Comparison of ENCODE assay signal across 16 mouse cellular contexts in genomic region chr7:130726185-130726584, GRCm38 (mm10). TPM values are rescaled to one million over a fixed set of nuclear protein-coding genes. Genes with fewer than 3 reads are reported as not detected.
A peak's percentile ranks its signal among the peaks of the same experiment; 100 is the strongest.
DNase-seq lines count a peak whose midpoint lies in the region; ATAC-seq and TF ChIP-seq lines count a peak whose summit lies in the region.
"Had no signal": no experiment of that assay in that cellular context is flagged by ENCODE, and none has a peak within 500 bp of the region (broad histone marks: within the 10 kb centered on the region; RNA-seq: fewer than 3 reads in every experiment).

No protein-coding gene starts in this region.

- no peak for DNase-seq in heart, adult 18-20 months
- no peak for DNase-seq in midbrain, embryonic 10.5 days (ENCODE audit: low spot score)
- DNase-seq in forebrain, postnatal 0 days = peak; percentile 49
- peak; percentile 52 to 56 for DNase-seq in layer of hippocampus, postnatal 36 days
- no peak for DNase-seq in cerebellum, postnatal 4 days (ENCODE audit: low spot score in 2 of 2)
- DNase-seq in spleen, postnatal 14 days (ENCODE audit: low spot score in 2 of 2) = no peak
- DNase-seq: cerebellum, adult 8-10 months; gastrocnemius, postnatal 14 days; kidney, adult 8-10 months; right cerebral cortex, postnatal 14 days had no signal

- H3K27ac ChIP-seq in heart, embryonic 14.5 days (replicated peaks in 1 of 2; ENCODE audit: control insufficient read depth in 1 of 2, insufficient read depth in 1 of 2, low read depth in 2 of 2, low read length in 2 of 2) = peak overlapping the region; percentile 45 to 53; a peak in 3 of 4 replicates
- 0 out of 2 replicates have a peak overlapping the region, but pooled peaks have one; percentile 6 for H3K27ac ChIP-seq in midbrain, embryonic 10.5 days (replicated peaks)
- H3K27ac ChIP-seq in midbrain, embryonic 15.5 days = no peak overlapping the region
- no peak overlapping the region for H3K27ac ChIP-seq in forebrain, postnatal 0 days (ENCODE audit: low read depth, low read length)
- H3K27ac ChIP-seq: liver, embryonic 12.5 days; midbrain, embryonic 13.5 days had no signal

- H3K27me3 ChIP-seq in heart, embryonic 14.5 days (ENCODE audit: control insufficient read depth, insufficient read depth, low read length) = no peaks in the 10 kb centered on the region
- no peaks in the 10 kb centered on the region for H3K27me3 ChIP-seq in midbrain, embryonic 10.5 days (ENCODE audit: low read depth, poor library complexity, severe bottlenecking)
- no peaks in the 10 kb centered on the region for H3K27me3 ChIP-seq in midbrain, embryonic 15.5 days (replicated peaks)
- H3K27me3 ChIP-seq in forebrain, postnatal 0 days (ENCODE audit: insufficient read depth, low read length) = no peaks in the 10 kb centered on the region
- H3K27me3 ChIP-seq: liver, embryonic 12.5 days; midbrain, embryonic 13.5 days had no signal

- 36% methylated on average over 3 of the region's 3 CpGs for WGBS in heart, embryonic 14.5 days
- WGBS in midbrain, embryonic 10.5 days = 83% methylated on average over 3 of the region's 3 CpGs
- WGBS in midbrain, embryonic 15.5 days = 82% methylated on average over 3 of the region's 3 CpGs
- 55% methylated on average over 3 of the region's 3 CpGs for WGBS in forebrain, postnatal 0 days

- no peak overlapping the region for H3K9ac ChIP-seq in heart, embryonic 14.5 days (ENCODE audit: low read length)
- no peak overlapping the region for H3K9ac ChIP-seq in midbrain, embryonic 15.5 days
- no peak overlapping the region for H3K9ac ChIP-seq in forebrain, postnatal 0 days
- H3K9ac ChIP-seq: liver, embryonic 12.5 days; midbrain, embryonic 13.5 days had no signal

- no peaks in the 10 kb centered on the region for H3K9me3 ChIP-seq in heart, embryonic 14.5 days (ENCODE audit: control insufficient read depth, low read length)
- H3K9me3 ChIP-seq in midbrain, embryonic 10.5 days (replicated peaks) = no peaks in the 10 kb centered on the region
- H3K9me3 ChIP-seq in midbrain, embryonic 15.5 days = no peaks in the 10 kb centered on the region
- no peaks in the 10 kb centered on the region for H3K9me3 ChIP-seq in forebrain, postnatal 0 days (ENCODE audit: low read length)
- H3K9me3 ChIP-seq: liver, embryonic 12.5 days; midbrain, embryonic 13.5 days had no signal

- TF ChIP-seq CTCF in forebrain, postnatal 0 days (IDR thresholded peaks at IDR 0.05; ENCODE audit: low read depth) = no peak

- no peak overlapping the region for H3K4me3 ChIP-seq in heart, embryonic 14.5 days (ENCODE audit: control insufficient read depth in 1 of 2, insufficient read depth in 1 of 2, low read depth in 1 of 2, low read length in 2 of 2)
- H3K4me3 ChIP-seq in midbrain, embryonic 10.5 days = no peak overlapping the region
- H3K4me3 ChIP-seq in midbrain, embryonic 15.5 days = no peak overlapping the region
- H3K4me3 ChIP-seq in forebrain, postnatal 0 days (ENCODE audit: low read depth, low read length) = no peak overlapping the region
- H3K4me3 ChIP-seq: erythroblast, embryonic 14.5 days; liver, embryonic 12.5 days; midbrain, embryonic 13.5 days had no signal

- H3K36me3 ChIP-seq in heart, embryonic 14.5 days (ENCODE audit: control insufficient read depth, insufficient read depth, low read length) = peaks cover 51% of the 10 kb centered on the region
- H3K36me3 ChIP-seq in midbrain, embryonic 10.5 days = peaks cover 95% of the 10 kb centered on the region
- H3K36me3 ChIP-seq in midbrain, embryonic 15.5 days (replicated peaks) = peaks cover 12% of the 10 kb centered on the region; the same call in 1 of the 2 replicates
- H3K36me3 ChIP-seq in forebrain, postnatal 0 days (ENCODE audit: insufficient read depth) = peaks cover 29% of the 10 kb centered on the region

- H3K4me1 ChIP-seq in heart, embryonic 14.5 days (ENCODE audit: control insufficient read depth in 2 of 2, insufficient read depth in 2 of 2, low read length in 2 of 2) = peaks cover 13 to 28% of the 10 kb centered on the region in 2 experiments
- H3K4me1 ChIP-seq in midbrain, embryonic 10.5 days = peaks cover 6% of the 10 kb centered on the region
- peaks cover 7% of the 10 kb centered on the region; the same call in 1 of the 2 replicates for H3K4me1 ChIP-seq in midbrain, embryonic 15.5 days
- H3K4me1 ChIP-seq in forebrain, postnatal 0 days (ENCODE audit: insufficient read depth) = no peaks in the 10 kb centered on the region

- ATAC-seq in heart, embryonic 14.5 days (ENCODE audit: insufficient number of reproducible peaks, insufficient read depth, low FRiP score, low read depth) = no peak
- ATAC-seq in midbrain, embryonic 15.5 days (replicated peaks) = no peak
- peak; percentile 84 for ATAC-seq in forebrain, postnatal 0 days
- ATAC-seq: liver, embryonic 12.5 days; midbrain, embryonic 13.5 days had no signal

- no peak overlapping the region for H3K4me2 ChIP-seq in heart, embryonic 14.5 days (ENCODE audit: low read length)
- no peak overlapping the region for H3K4me2 ChIP-seq in midbrain, embryonic 15.5 days
- no peak overlapping the region for H3K4me2 ChIP-seq in forebrain, postnatal 0 days (ENCODE audit: low read depth)
- H3K4me2 ChIP-seq: liver, embryonic 12.5 days; midbrain, embryonic 13.5 days had no signal

RNA-seq across cellular contexts. Expression of gene Btbd16, which starts 47.7 kb away (rescaled TPM):
- not detected in 2 replicates for polyA plus RNA-seq in heart, embryonic 14.5 days (2014; fragmentation: Nextera tagmentation; extraction: Ambion mirVana)
- under 1 TPM in 1 of 2 experiments, not detected in 1; 0.36 TPM for total RNA-seq in heart, adult 18-20 months (2021)
- polyA plus RNA-seq in midbrain, embryonic 10.5 days (2016; fragmentation: Nextera tagmentation; extraction: Ambion mirVana) = not detected in 2 replicates
- polyA plus RNA-seq in midbrain, embryonic 15.5 days (2015; fragmentation: Nextera tagmentation; extraction: Ambion mirVana) = not detected in 2 replicates
- total RNA-seq in forebrain, postnatal 0 days (2014; rRNA removed) = 0.10 and 0.31 TPM in 2 replicates
- polyA plus RNA-seq in forebrain, postnatal 0 days (2015; fragmentation: Nextera tagmentation; extraction: Ambion mirVana) = 0.26 and 0.41 TPM in 2 replicates
- under 1 TPM; 0.57 to 0.61 TPM for total RNA-seq in layer of hippocampus, postnatal 36 days (2021)
- polyA plus RNA-seq: erythroblast, embryonic 14.5 days; liver, embryonic 12.5 days; midbrain, embryonic 13.5 days; neural tube, embryonic 14.5 days had no signal

Comparison
In these comparisons a context has a peak if more than half of its experiments do, and no peak if none do; other contexts are left out.
1. H3K27ac ChIP-seq: peak in heart, embryonic 14.5 days (2 of 2) and midbrain, embryonic 10.5 days (single experiment); none in midbrain, embryonic 15.5 days (single experiment) and forebrain, postnatal 0 days (single experiment).
2. DNase-seq: peak in forebrain, postnatal 0 days (single experiment) and layer of hippocampus, postnatal 36 days (2 of 2); none in heart, adult 18-20 months (0 of 2), midbrain, embryonic 10.5 days (single experiment), cerebellum, postnatal 4 days (0 of 2) and spleen, postnatal 14 days (0 of 2).